Mouse (Mus musculus): Measurements from ENCODE around the gene BC005537. TPM values are rescaled to one million over a fixed set of nuclear protein-coding genes. Genes with fewer than 3 reads are reported as not detected.
A peak's percentile ranks its signal among the peaks of the same experiment; 100 is the strongest.
"Not testable (repeated sequence)": the region's sequence is repeated elsewhere in the genome, so short reads cannot be mapped to it uniquely, and the experiment has no call there.

Gene BC005537
- polyA plus RNA-seq, 1 experiment from 2014 or later, result 20.0 TPM

GRCm38 (mm10) chr13:24830756-24831352, 29.4 kb downstream of the BC005537 start:
- WGBS, result 2% methylated on average over 20 of the region's 20 CpGs
- H3K9ac ChIP-seq (replicated peaks), result peak overlapping the region; percentile 60
- H3K27ac ChIP-seq (replicated peaks), result peak overlapping the region; percentile 72
- H3K4me3 ChIP-seq (replicated peaks), result peak overlapping the region; percentile 70
- peaks cover 27% of the 10 kb centered on the region for H3K4me1 ChIP-seq
- H3K27me3 ChIP-seq (replicated peaks), result no peaks in the 10 kb centered on the region
- 0 out of 2 replicates have a peak, but pooled peaks have one; percentile 1 for ATAC-seq (ENCODE audit: low FRiP score)
- H3K4me2 ChIP-seq, result peak overlapping the region; percentile 69
- H3K36me3 ChIP-seq, result no peaks in the 10 kb centered on the region
- no peaks in the 10 kb centered on the region for H3K9me3 ChIP-seq (replicated peaks)

- WGBS, result under 1% methylated on average over 90 of the region's 90 CpGs
- Histone ChIP-seq H3K4me3 (replicated peaks) (peak within 1 kb of the TSS; percentile 70), H3K27me3 (replicated peaks) (no peaks in the 10 kb centered on the region), H3K4me2 (peak within 1 kb of the TSS; percentile 69), H3K9ac (replicated peaks) (peak within 1 kb of the TSS; percentile 79), H3K9me3 (replicated peaks) (no peaks in the 10 kb centered on the region), H3K4me1 (peaks cover 27% of the 10 kb centered on the region), H3K27ac (replicated peaks) (peak within 1 kb of the TSS; percentile 91), H3K36me3 (no peaks in the 10 kb centered on the region)
- ATAC-seq (ENCODE audit: low FRiP score), result peak; percentile 97
These were observed 30.1 kb downstream of the BC005537 start, which contains the start of the genes Acot13 and Tdp2 for GRCm38 (mm10) chr13:24831353-24832130. Gene Acot13 (minus strand): TSS chr13:24831540. Gene Tdp2 (plus strand): TSS chr13:24831679.

- no peaks in the 10 kb centered on the region for H3K36me3 ChIP-seq
- H3K4me1 ChIP-seq, result peaks cover 27% of the 10 kb centered on the region
- whole genome bisulfite sequencing, result 4% methylated on average over 21 of the region's 21 CpGs
- no peaks in the 10 kb centered on the region for H3K27me3 ChIP-seq (replicated peaks)
- H3K4me2 ChIP-seq, result peak overlapping the region; percentile 69
- H3K27ac ChIP-seq (replicated peaks), result peak overlapping the region; percentile 91
- peak overlapping the region; percentile 70 for H3K4me3 ChIP-seq (replicated peaks)
- peak overlapping the region; percentile 79 for H3K9ac ChIP-seq (replicated peaks)
- peak; percentile 61; the same call in 1 of the 2 replicates for ATAC-seq (ENCODE audit: low FRiP score)
- H3K9me3 ChIP-seq (replicated peaks), result no peaks in the 10 kb centered on the region
These were observed 30.8 kb downstream of the BC005537 start for GRCm38 (mm10) chr13:24832131-24832810.

GRCm38 (mm10) chr13:24832811-24833155, 31.3 kb downstream of the BC005537 start:
- Histone ChIP-seq H3K27me3 (replicated peaks) (no peaks in the 10 kb centered on the region), H3K4me3 (replicated peaks) (peak overlapping the region; percentile 70), H3K9ac (replicated peaks) (peak overlapping the region; percentile 79), H3K27ac (replicated peaks) (no peak overlapping the region), H3K9me3 (replicated peaks) (no peaks in the 10 kb centered on the region), H3K36me3 (no peaks in the 10 kb centered on the region), H3K4me2 (peak overlapping the region; percentile 69), H3K4me1 (peaks cover 27% of the 10 kb centered on the region)
- ATAC-seq (ENCODE audit: low FRiP score), result no peak
- WGBS, result 56% methylated on average over 2 of the region's 2 CpGs

- not testable (repeated sequence) for H3K4me2 ChIP-seq; H3K9ac ChIP-seq (replicated peaks); H3K9me3 ChIP-seq (replicated peaks); H3K36me3 ChIP-seq; H3K27me3 ChIP-seq (replicated peaks); H3K4me3 ChIP-seq (replicated peaks); ATAC-seq (ENCODE audit: low FRiP score); H3K27ac ChIP-seq (replicated peaks)
- 94% methylated on average over 8 of the region's 8 CpGs for whole genome bisulfite sequencing
- peaks cover 14% of the 10 kb centered on the region for H3K4me1 ChIP-seq
These were observed 36.3 kb downstream of the BC005537 start for GRCm38 (mm10) chr13:24837765-24838164.

GRCm38 (mm10) chr13:24839831-24840230, 38.4 kb downstream of the BC005537 start:
- Histone ChIP-seq H3K36me3 (peaks cover 10% of the 10 kb centered on the region; the same call in 1 of the 2 replicates), H3K27ac (replicated peaks) (no peak overlapping the region)

GRCm38 (mm10) chr13:24841702-24842101, 40.2 kb downstream of the BC005537 start:
- Histone ChIP-seq H3K27ac (replicated peaks) (no peak overlapping the region), H3K9ac (replicated peaks) (no peak overlapping the region), H3K4me3 (replicated peaks) (no peak overlapping the region), H3K4me1 (peaks cover 21% of the 10 kb centered on the region), H3K9me3 (replicated peaks) (no peaks in the 10 kb centered on the region), H3K27me3 (replicated peaks) (no peaks in the 10 kb centered on the region), H3K4me2 (no peak overlapping the region), H3K36me3 (peaks cover 10% of the 10 kb centered on the region; the same call in 1 of the 2 replicates)
- WGBS, result 88% methylated on average over 3 of the region's 3 CpGs
- ATAC-seq (ENCODE audit: low FRiP score), result no peak

More at GRCm38 (mm10) chr13:24839831-24840230, 38.4 kb downstream of the BC005537 start:
- no peaks in the 10 kb centered on the region for H3K9me3 ChIP-seq (replicated peaks)
- H3K4me1 ChIP-seq, result peaks cover 5% of the 10 kb centered on the region
- no peaks in the 10 kb centered on the region for H3K27me3 ChIP-seq (replicated peaks)
- H3K4me2 ChIP-seq, result no peak overlapping the region
- no peak overlapping the region for H3K4me3 ChIP-seq (replicated peaks)
- 83% methylated on average over 3 of the region's 3 CpGs for WGBS
- ATAC-seq (ENCODE audit: low FRiP score), result no peak
- H3K9ac ChIP-seq (replicated peaks), result no peak overlapping the region

- Histone ChIP-seq H3K36me3 (peaks cover 8% of the 10 kb centered on the region; the same call in 1 of the 2 replicates), H3K27ac (replicated peaks) (peak within 1 kb of the TSS; percentile 52), H3K9me3 (replicated peaks) (no peaks in the 10 kb centered on the region), H3K9ac (replicated peaks) (peak within 1 kb of the TSS; percentile 61), H3K4me3 (replicated peaks) (peak within 1 kb of the TSS; percentile 60), H3K4me2 (peak within 1 kb of the TSS; percentile 76), H3K4me1 (peaks cover 22% of the 10 kb centered on the region), H3K27me3 (replicated peaks) (no peaks in the 10 kb centered on the region)
- peak; percentile 94 for ATAC-seq (ENCODE audit: low FRiP score)
- WGBS, result 10% methylated on average over 40 of the region's 40 CpGs
These were observed 43.8 kb downstream of the BC005537 start, which contains the start of gene D130043K22Rik for GRCm38 (mm10) chr13:24844983-24845955. Gene D130043K22Rik (plus strand): TSS chr13:24845135.

GRCm38 (mm10) chr13:24849318-24849717, 47.9 kb downstream of the BC005537 start:
- Histone ChIP-seq H3K9ac (replicated peaks) (no peak overlapping the region), H3K36me3 (no peaks in the 10 kb centered on the region), H3K27me3 (replicated peaks) (no peaks in the 10 kb centered on the region), H3K4me1 (peaks cover 22% of the 10 kb centered on the region), H3K9me3 (replicated peaks) (no peaks in the 10 kb centered on the region), H3K27ac (replicated peaks) (no peak overlapping the region), H3K4me3 (replicated peaks) (no peak overlapping the region), H3K4me2 (no peak overlapping the region)
- 86% methylated on average over 4 of the region's 4 CpGs for WGBS
- no peak for ATAC-seq (ENCODE audit: low FRiP score)

GRCm38 (mm10) chr13:24851989-24852388, 50.5 kb downstream of the BC005537 start:
- no peak overlapping the region for H3K4me3 ChIP-seq (replicated peaks)
- 0 out of 2 replicates have a peak, but pooled peaks cover 7% of the 10 kb centered on the region for H3K36me3 ChIP-seq
- ATAC-seq (ENCODE audit: low FRiP score), result no peak
- no peak overlapping the region for H3K4me2 ChIP-seq
- WGBS, result 90% methylated on average over 2 of the region's 2 CpGs
- H3K27me3 ChIP-seq (replicated peaks), result no peaks in the 10 kb centered on the region
- H3K9ac ChIP-seq (replicated peaks), result no peak overlapping the region
- H3K4me1 ChIP-seq, result no peaks in the 10 kb centered on the region
- no peak overlapping the region for H3K27ac ChIP-seq (replicated peaks)
- H3K9me3 ChIP-seq (replicated peaks), result no peaks in the 10 kb centered on the region
